ENCODE assay signal across 11 mouse cellular contexts in the genomic region with DNA sequence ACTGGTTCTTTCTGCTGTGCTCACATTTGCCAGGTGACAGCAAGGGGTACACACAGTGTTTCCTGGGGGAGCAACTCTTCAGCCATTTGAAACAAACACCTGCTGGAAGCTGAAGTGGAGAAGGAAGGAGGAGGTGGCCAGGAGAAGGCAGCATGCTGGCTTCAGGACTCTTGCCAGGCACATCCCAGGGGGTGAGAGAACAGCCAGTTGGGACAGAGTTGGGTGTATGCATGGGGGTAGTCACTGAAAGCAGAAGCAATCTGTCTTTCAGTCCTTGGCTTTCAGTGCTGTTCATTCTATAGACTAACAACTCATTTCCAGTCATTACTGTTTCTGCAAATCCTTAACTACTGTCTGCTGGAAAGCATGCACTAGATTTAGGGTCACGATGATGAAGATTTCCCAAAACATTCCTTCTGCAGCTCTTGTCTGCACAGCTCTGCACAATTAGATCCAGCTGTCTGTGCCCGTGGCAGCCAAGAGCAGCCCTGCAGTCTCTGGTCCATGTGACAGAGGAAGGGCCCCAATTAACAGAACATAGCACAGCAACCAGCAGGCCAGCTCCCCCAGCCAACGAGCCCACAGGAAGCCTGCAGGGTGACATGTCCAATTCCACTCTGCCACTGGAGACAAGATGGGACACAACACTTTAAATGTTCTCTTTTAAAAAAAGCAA.
DNase-seq lines count a peak whose midpoint lies in the region; ATAC-seq and TF ChIP-seq lines count a peak whose summit lies in the region.
"Had no signal": no experiment of that assay in that cellular context is flagged by ENCODE, and none has a peak within 500 bp of the region (broad histone marks: within the 10 kb centered on the region; RNA-seq: fewer than 3 reads in every experiment).

No protein-coding gene starts in this region.

- no peak overlapping the region for H3K4me2 ChIP-seq in forebrain, embryonic 12.5 days
- no peak overlapping the region for H3K4me2 ChIP-seq in kidney, embryonic 16.5 days (replicated peaks; ENCODE audit: low read depth, low read length)
- H3K4me2 ChIP-seq in stomach, embryonic 15.5 days = no peak overlapping the region

- H3K9me3 ChIP-seq in forebrain, embryonic 10.5 days = no peaks in the 10 kb centered on the region
- no peaks in the 10 kb centered on the region for H3K9me3 ChIP-seq in forebrain, embryonic 12.5 days
- H3K9me3 ChIP-seq in kidney, embryonic 16.5 days (ENCODE audit: low read length) = no peaks in the 10 kb centered on the region
- no peaks in the 10 kb centered on the region for H3K9me3 ChIP-seq in stomach, embryonic 15.5 days

- H3K4me3 ChIP-seq in forebrain, embryonic 10.5 days = no peak overlapping the region
- no peak overlapping the region for H3K4me3 ChIP-seq in forebrain, embryonic 12.5 days (replicated peaks)
- no peak overlapping the region for H3K4me3 ChIP-seq in kidney, adult 2 months (ENCODE audit: insufficient read depth, low read depth, low read length)
- no peak overlapping the region for H3K4me3 ChIP-seq in kidney, embryonic 16.5 days (ENCODE audit: low read length)
- H3K4me3 ChIP-seq in stomach, embryonic 15.5 days (replicated peaks) = no peak overlapping the region
- H3K4me3 ChIP-seq in thymus, adult 2 months (ENCODE audit: control insufficient read depth, insufficient read depth, low read length) = no peak overlapping the region

- no peak overlapping the region for H3K9ac ChIP-seq in forebrain, embryonic 12.5 days
- no peak overlapping the region for H3K9ac ChIP-seq in kidney, embryonic 16.5 days (replicated peaks; ENCODE audit: low read length)
- no peak overlapping the region for H3K9ac ChIP-seq in stomach, embryonic 15.5 days

- H3K27ac ChIP-seq in forebrain, embryonic 10.5 days = peak overlapping the region; percentile 21; the same call in 1 of the 2 replicates
- no peak overlapping the region for H3K27ac ChIP-seq in forebrain, embryonic 12.5 days
- H3K27ac ChIP-seq in kidney, adult 2 months (ENCODE audit: insufficient read depth, low read depth, low read length) = no peak overlapping the region
- no peak overlapping the region for H3K27ac ChIP-seq in kidney, embryonic 16.5 days (ENCODE audit: low read length)
- H3K27ac ChIP-seq in stomach, embryonic 15.5 days = 0 out of 2 replicates have a peak overlapping the region, but pooled peaks have one; percentile 5
- H3K27ac ChIP-seq in thymus, adult 2 months (ENCODE audit: control insufficient read depth, insufficient read depth, low read length) = no peak overlapping the region

- H3K36me3 ChIP-seq in forebrain, embryonic 10.5 days (replicated peaks) = no peaks in the 10 kb centered on the region
- 0 out of 2 replicates have a peak, but pooled peaks cover 3% of the 10 kb centered on the region for H3K36me3 ChIP-seq in forebrain, embryonic 12.5 days (replicated peaks)
- H3K36me3 ChIP-seq in kidney, adult 2 months (ENCODE audit: control insufficient read depth, insufficient read depth, low read length) = no peaks in the 10 kb centered on the region
- H3K36me3 ChIP-seq in kidney, embryonic 16.5 days (ENCODE audit: insufficient read depth, low read length) = no peaks in the 10 kb centered on the region
- H3K36me3 ChIP-seq in stomach, embryonic 15.5 days = no peaks in the 10 kb centered on the region
- no peaks in the 10 kb centered on the region for H3K36me3 ChIP-seq in thymus, adult 2 months (ENCODE audit: control insufficient read depth, insufficient read depth, low read length)

- no peak for TF ChIP-seq POLR2A in kidney, adult 2 months (IDR thresholded peaks at IDR 0.05; ENCODE audit: low read depth, low read length)
- TF ChIP-seq POLR2A in thymus, adult 2 months (IDR thresholded peaks at IDR 0.05; ENCODE audit: control insufficient read depth, extremely low read depth, insufficient read depth, low read length, poor library complexity) = no peak

- ATAC-seq in forebrain, embryonic 12.5 days (ENCODE audit: low FRiP score) = no peak
- ATAC-seq in kidney, embryonic 16.5 days (ENCODE audit: low FRiP score, low TSS enrichment) = no peak
- no peak for ATAC-seq in stomach, embryonic 15.5 days (ENCODE audit: insufficient read depth, low FRiP score, low read depth)
- ATAC-seq: CD4-positive, CD25-positive, alpha-beta regulatory T cell, adult 4 months had no signal

- 65% methylated on average over 3 of the region's 3 CpGs for WGBS in forebrain, embryonic 10.5 days
- WGBS in forebrain, embryonic 12.5 days = 68% methylated on average over 3 of the region's 3 CpGs
- WGBS in kidney, adult 2 months = 60% methylated on average over 3 of the region's 3 CpGs
- 38% methylated on average over 3 of the region's 3 CpGs for WGBS in kidney, embryonic 16.5 days
- 42% methylated on average over 3 of the region's 3 CpGs for whole genome bisulfite sequencing in stomach, embryonic 15.5 days
- 52% methylated on average over 3 of the region's 3 CpGs for WGBS in thymus, adult 2 months

- TF ChIP-seq CTCF in kidney, adult 2 months (conservative IDR thresholded peaks at IDR 0.05; ENCODE audit: insufficient read depth, insufficient read length, low read depth, low read length) = no peak
- no peak for TF ChIP-seq CTCF in thymus, adult 2 months (IDR thresholded peaks at IDR 0.05; ENCODE audit: borderline replicate concordance, control insufficient read depth, extremely low read depth, insufficient read depth, low read length, poor library complexity)

- peaks cover 29% of the 10 kb centered on the region for H3K4me1 ChIP-seq in forebrain, embryonic 10.5 days
- H3K4me1 ChIP-seq in forebrain, embryonic 12.5 days = peaks cover 24% of the 10 kb centered on the region
- no peaks in the 10 kb centered on the region for H3K4me1 ChIP-seq in kidney, adult 2 months (ENCODE audit: control insufficient read depth, insufficient read depth, low read length)
- 0 out of 2 replicates have a peak, but pooled peaks cover 3% of the 10 kb centered on the region for H3K4me1 ChIP-seq in kidney, embryonic 16.5 days (ENCODE audit: insufficient read depth, low read length)
- H3K4me1 ChIP-seq in stomach, embryonic 15.5 days = peaks cover 16% of the 10 kb centered on the region; the same call in 1 of the 2 replicates
- peaks cover 11% of the 10 kb centered on the region for H3K4me1 ChIP-seq in thymus, adult 2 months (replicated peaks; ENCODE audit: control insufficient read depth, insufficient read depth, low read length)

- no peaks in the 10 kb centered on the region for H3K27me3 ChIP-seq in forebrain, embryonic 10.5 days (ENCODE audit: poor library complexity, severe bottlenecking)
- H3K27me3 ChIP-seq in forebrain, embryonic 12.5 days = no peaks in the 10 kb centered on the region
- H3K27me3 ChIP-seq in kidney, adult 2 months (replicated peaks; ENCODE audit: control insufficient read depth, insufficient read depth, low read length) = no peaks in the 10 kb centered on the region
- H3K27me3 ChIP-seq in kidney, embryonic 16.5 days (ENCODE audit: insufficient read depth, low read length) = no peaks in the 10 kb centered on the region
- H3K27me3 ChIP-seq in stomach, embryonic 15.5 days (replicated peaks) = no peaks in the 10 kb centered on the region
- no peaks in the 10 kb centered on the region for H3K27me3 ChIP-seq in thymus, adult 2 months (ENCODE audit: control insufficient read depth, insufficient read depth, low read length)

- no peak for DNase-seq in forebrain, embryonic 10.5 days (ENCODE audit: extremely low spot score, low spot score)
- peak; percentile 25 for DNase-seq in kidney, adult 2 months
- peak; percentile 48 for DNase-seq in right cerebral cortex, adult 18-20 months
- no peak for DNase-seq in right cerebral cortex, postnatal 25 days
- DNase-seq in thymus, adult 2 months = no peak
- DNase-seq: lung, postnatal 36 days; thymus, postnatal 36 days had no signal

Comparison
In these comparisons a context has a peak if more than half of its experiments do, and no peak if none do; other contexts are left out.
1. DNase-seq: peak in kidney, adult 2 months (single experiment) and right cerebral cortex, adult 18-20 months (single experiment); none in forebrain, embryonic 10.5 days (single experiment), right cerebral cortex, postnatal 25 days (single experiment) and thymus, adult 2 months (single experiment).
2. H3K27ac ChIP-seq: peak in forebrain, embryonic 10.5 days (single experiment) and stomach, embryonic 15.5 days (single experiment); none in forebrain, embryonic 12.5 days (single experiment), kidney, adult 2 months (single experiment), kidney, embryonic 16.5 days (single experiment) and thymus, adult 2 months (single experiment).